Mouse (Mus musculus): ENCODE measurements around the gene Comtd1.

Gene Comtd1

DNA sequence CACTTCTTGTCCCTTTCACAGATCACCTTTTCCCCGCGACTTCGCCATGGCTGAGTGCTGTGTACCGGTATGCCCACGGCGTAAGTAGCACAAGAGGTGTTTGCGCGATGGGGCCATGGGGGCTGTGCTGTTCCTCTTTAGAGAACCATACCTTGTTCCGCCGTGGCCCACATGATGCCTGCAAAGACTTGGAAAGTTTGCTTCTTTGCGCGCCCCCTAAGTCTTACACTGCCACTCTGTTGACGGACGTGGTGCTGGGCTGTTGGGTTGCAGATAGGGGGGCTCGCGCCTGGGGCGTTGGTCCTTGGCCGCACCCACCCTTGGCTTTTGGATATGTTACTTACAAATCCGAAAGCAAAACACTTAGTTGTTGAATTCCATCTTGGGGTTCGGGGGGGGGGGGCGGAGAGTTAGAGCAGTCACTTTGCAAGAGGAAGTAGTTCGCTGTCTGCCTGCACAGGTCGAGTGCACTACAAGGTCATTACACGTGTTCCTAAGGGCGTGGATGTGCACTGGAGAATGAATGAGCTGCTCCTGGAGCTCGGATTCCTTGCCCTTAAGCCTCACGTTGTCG lies 16.9 kb downstream of the Comtd1 start:
- no peak for DNase-seq

DNA sequence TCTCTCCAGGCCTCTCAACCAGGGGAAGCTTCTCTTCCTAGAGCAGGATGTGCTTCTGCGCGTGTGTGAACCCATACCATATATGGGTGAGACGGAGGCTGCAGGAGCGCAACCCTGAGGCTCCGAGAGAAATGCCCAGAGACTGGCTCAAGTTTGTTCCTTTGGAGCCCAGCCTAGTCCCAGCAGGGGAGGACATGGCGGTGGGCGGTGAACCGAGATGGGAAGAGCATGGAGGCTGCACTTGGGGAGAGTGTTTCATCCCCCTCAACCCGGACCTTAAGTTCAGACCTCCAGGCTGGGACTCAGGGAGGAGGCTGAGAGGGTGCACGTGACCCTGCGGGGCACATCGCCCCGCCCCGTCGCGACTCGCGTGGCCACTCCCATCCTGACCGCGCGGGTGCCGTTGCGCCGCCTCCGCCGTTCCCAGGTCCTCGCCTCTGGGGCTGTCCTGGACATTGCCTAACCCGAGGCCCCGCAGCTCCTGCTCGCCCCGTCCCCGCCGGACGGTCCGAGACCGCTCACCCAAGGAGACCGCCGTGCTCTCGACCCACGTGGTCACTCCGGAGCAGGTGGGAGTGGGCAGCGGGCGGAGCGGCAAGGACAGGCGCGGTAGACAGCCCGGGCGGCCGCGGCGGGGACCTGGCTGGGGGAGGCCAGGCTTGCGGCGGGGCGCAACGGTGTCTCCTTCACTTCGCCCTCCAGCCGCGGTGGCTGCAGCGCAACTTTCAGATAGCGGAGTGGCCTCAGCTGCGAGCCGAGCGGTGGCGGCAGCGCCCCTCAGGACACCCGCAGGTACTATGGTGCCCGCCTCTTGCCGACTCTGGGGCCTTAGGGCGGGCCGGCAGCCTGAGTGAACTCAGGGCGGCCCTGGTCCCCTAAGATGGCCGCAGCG lies 17.7 kb downstream of the Comtd1 start:
- DNase-seq: peak; percentile 95 to 96

DNA sequence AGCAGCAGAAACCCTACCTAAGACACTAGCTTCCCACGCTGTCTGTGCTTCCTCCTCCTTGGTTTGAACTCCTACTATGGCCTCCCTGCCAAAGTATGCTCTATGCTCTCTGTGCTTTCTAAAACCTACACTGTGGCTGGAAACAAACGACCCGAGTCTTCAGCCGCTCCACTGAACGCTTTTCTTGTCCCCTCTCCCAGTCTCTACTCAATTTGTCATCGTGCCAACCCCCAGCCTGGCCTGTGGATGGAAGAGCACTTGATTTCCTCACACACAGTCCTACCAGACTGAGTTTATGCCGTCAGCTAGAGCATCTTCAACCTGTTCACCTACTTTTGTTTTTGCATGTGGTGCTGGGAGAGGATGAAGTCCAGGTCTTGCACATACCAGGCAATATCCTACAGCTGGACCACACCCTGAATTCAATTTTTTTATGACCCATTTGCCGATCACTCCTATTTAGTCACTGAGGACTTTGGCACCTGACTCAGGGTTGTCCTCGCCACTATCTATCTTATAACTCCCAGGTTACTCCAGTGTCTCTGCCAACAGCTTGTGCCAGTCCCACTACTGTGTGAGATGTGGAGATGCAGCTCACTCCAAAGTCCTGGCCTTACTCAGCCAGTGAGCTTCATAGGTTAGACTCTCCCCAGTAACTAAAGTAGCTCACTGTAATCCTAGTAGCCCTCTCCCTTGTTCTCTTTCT lies 22.8 kb downstream of the Comtd1 start:
- DNase-seq: no peak

DNA sequence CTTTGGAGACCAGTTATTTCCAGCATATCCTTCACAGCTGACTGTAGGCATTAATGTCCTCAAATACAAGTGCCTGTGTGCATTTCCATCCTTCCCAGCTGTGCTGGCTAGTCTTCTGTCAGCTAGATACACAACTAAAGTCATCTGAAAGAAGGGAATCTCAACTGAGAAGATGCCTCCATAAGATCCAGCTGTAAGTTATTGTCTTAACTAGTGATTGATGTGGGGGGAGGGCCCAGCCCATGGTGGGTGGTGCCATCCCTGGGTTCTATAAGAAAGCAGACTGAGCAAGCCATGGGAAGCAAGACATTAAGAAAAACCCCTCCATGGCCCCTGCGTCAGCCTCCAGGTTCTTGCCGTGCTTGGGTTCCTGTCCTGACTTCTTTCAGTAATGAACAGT lies 23.8 kb downstream of the Comtd1 start, which contains the start of gene Vdac2:
Gene Vdac2, plus strand, starts transcription at position 301 of the 400 bp plus-strand sequence.
- no peak for DNase-seq

DNA sequence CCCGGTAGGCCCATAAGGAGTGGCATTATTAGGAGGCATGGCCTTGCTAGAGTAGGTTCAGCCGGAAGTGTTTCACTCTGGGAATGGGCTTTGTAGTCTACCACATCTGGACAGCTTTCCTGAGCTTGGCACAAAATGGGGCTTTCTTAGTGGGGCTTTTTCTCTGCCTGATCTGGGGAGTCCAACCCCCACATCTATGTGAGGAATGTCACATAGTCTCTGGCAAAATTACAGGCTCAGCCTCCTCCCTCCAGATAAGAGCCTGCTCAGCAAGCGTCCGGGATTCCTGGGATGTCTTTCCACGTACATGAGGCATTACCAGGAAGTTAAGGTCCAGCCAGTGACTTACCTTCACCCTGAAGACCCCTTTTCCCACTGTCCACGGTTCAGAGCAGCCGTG lies 24.9 kb downstream of the Comtd1 start:
- DNase-seq: no peak

DNA sequence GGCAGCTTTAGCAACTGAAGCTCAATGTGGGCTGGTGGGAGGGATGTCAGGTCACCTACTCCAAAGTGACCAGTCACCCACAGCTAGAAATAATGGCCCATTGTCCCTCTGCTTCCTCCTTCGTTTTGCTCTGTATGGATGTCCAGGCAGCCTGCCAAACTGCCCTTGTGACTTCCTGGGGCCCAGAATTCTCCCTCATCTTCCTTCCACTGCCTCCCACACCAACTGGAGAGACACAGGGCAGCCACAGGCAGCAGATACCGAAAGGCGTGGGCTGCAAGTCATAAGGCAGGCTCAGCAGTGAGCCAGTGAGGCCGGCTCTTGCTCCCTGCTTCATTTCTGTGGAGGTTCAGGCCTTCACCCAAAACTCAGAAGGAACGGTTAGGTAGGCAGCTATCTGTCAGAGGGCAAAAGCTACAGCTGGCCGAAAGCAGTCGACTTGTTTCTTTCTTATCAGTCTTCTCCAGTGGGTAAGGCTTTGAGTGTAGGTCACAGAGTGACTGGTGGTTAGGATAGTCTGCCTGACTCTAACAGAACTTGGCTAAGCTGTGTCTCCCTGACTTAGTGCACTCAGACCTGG lies 25.9 kb downstream of the Comtd1 start:
- peak; percentile 51 to 67 for DNase-seq

DNA sequence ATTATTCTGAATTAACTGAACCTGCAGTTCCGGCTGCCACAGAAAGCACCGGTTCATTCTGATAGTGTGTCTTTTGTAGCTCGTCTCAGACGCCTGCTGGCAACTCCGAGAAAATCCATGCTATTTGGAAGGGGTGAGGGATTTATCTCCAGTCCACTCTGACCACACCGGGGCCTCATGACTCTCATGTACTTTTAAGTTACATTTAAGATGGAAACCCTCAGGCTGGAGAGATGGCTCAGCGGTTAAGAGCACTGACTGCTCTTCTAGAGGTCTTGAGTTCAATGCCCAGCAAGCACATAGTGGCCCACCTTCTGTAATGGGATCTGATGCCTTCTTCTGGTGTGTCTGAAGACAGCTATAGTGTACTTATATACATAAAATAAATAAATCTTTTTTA lies 26.5 kb downstream of the Comtd1 start:
- DNase-seq: no peak

DNA sequence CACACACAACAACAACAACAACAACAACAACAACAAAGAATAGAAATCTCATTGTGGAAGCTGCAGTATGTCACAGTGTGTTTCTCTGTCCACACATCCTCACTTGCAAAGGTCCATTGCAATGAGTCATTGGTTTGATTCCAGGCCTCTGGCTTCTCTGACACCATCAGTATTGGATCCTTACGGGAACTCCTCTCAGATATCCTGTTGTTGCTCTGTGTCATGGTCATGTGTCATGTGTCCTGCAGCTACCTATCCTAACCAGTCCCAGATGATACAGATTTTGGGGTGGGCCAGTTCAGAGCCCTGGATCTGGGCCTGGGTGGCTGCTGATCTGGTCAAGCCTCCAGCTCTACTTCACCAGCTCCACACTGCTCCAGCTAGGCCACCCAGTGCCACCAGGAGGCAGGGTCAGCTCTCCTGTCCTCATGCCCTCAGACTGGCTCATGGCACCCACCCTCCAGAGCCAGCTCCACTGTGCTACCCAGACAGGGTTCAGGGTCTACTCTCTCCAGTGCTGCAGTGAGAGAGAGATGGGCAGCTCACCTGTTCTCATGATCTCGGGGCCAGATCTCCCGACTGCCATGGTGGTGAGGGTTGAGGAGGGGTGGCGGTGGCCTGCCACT lies 27.8 kb downstream of the Comtd1 start:
- no peak for DNase-seq

DNA sequence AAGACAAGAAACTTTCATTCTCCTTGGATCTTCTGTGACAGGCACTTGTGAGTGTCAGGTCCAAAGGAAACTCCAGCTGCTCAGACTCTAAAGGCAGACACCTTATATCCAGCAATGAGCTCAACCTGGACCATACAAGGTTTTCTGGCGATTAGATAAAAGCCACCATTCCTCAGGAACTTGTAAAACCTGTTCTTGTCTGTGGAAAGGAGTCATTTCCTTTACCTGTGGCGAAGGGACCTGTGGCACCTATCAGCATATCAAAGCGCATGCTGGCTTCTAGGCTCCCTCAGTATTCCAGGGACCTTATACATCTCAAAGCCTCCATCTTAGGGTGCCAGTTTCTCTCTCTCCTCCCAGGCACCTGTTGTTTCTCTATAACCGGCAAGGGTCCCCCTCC lies 31.3 kb downstream of the Comtd1 start:
- DNase-seq: no peak

DNA sequence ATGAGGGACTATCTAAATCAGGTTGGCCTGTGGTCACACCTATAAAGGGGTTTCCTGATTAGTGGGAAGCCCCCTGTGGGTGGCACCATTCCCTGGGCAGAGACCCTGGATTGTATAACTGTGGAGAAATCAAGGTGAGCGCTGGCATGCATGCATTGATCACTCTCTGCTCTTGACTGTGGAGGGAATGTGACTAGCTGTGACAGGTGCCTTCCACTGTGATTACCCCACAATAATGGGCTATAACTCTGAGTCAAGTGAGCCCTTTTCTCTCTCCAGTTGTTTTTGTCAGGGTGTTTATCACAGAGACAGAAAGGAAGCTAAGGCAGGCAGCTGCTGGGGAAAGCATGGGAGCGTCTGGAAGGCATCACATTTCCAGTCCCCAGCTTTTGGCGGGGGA lies 32.5 kb downstream of the Comtd1 start:
- DNase-seq: no peak

DNA sequence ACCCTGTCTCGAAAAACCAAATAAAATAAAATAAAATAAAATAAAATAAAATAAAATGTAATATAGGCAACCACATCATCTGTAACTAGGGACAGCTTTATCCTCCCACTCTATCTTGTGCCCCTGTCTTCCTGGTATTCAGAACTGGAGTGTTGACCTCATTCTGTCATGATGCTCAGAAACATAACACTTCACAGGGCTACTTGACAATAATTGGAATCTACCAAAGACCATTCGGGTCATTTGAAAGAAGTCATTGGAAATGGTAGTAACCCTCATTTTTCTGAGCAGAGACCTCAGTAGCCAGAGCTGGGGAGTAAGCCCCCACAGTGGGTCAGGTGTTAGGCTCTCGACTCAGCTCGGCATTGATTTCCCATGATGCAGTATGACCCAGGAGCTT lies 34.2 kb downstream of the Comtd1 start:
- DNase-seq: no peak

DNA sequence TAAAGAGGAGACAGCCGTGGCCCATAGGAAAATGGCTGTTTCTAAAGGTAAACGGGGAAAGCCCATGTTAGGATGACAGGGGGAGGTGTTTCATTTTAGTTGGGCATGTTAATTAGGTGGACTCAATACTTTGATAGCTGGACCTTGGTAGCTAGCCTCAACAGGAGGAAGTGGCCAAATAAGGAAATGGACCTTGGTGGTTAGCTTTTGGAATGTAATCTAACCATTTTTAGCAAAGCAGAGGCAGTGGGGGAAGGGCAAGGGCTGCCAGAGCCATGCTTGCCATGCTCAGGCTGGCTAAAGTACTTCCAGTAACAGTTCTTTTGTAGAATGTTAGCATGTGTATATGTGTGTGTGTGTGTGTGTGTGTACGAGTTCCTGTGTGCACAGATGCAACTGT lies 34.9 kb downstream of the Comtd1 start:
- DNase-seq: no peak

DNA sequence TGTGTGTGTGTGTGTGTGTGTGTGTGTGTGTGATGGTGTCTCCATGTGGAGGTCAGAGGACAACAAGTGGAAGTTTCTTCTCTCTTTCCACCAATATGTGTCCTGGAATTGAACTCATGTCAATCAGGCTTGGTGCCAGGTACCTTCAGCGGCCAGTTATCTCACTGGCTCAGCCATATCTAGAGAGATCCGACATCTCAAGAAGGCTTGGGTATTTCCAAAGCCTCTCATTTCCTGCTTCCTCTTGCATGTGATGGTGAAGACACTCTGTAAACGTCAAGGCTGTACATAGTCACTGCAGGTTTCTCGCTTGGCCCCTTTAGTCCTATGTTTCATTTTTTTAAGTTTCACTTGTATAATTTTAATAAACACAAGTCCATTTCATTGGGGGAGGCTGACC lies 35.6 kb downstream of the Comtd1 start:
- DNase-seq: peak in 1 of 2 experiments; percentile 11

DNA sequence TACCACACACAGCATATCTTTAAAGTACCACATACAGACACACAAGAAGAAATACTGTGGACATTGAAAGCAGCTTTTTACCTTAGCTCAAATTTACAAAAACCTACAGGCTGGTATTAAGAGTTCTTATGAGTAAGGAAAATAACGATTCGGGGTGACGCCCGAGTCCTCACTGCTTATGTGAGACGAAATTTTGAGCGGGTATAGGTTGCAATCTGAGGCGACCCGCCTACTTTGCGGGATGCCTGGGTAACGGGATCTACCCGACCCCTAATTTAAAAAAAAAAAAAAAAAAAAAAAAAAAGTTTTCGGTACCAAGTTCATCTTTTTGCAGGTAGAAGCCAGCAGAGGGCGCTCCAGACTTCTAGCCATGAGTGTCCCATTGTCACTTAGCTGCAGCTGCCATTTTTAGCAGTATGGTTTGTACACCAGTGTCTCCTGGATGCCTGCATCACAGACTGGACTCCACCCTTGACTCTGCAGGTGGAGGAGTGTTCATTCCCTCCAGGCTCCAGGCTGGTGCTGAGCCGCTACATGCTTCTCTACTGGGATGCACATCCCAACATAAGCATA lies 36.1 kb downstream of the Comtd1 start:
- peak; percentile 75 to 77 for DNase-seq

DNA sequence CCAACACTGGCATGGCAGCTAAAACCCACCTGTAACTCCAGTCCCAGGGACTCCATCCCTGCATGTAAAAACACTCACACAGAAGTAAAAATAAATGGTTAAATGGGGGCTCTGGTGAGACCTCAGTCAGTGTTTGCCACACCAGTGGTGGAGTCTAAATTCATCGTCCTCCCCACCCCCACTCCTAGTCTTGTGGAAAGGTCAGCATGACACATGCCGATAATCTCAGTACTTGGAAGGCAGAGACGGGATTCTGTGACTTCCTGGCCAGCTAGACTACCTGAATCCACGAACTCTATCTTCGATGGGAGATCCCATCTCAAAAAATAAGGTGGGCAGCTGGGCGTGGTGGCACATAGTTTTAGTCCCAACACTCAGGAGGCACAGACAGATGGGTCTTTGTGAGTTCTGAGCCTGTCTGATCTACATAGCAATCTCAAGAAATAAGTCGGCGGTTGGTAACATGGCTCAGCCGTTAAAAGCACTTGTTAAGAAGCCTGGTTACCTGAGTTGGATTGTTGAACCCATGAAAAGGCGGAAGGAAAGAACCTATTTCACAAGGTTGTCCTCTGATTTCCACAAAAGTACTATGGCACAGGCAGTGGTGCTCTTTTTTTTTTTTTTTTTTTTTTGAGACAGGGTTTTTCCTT lies 36.9 kb downstream of the Comtd1 start:
- no peak for DNase-seq

DNA sequence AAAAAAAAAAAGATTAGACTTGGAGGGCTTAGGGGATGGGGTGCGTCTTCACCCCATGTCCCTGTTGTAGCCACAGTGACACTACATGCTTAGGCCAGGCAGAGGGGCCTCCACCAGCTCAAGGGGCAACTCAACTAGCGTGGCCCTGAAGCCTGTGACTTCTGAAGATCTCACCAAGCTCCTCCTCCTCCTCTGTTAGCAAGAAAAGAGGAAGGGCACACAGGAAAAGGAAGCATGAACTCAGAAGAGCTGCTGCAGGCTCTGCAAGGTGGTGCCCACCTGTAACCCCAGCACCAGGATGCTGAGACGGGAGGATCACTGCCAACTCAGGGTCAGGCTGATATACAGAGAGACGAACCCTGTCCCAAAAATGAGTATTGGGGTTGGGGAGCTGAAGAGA lies 37.5 kb downstream of the Comtd1 start:
- no peak for DNase-seq

DNA sequence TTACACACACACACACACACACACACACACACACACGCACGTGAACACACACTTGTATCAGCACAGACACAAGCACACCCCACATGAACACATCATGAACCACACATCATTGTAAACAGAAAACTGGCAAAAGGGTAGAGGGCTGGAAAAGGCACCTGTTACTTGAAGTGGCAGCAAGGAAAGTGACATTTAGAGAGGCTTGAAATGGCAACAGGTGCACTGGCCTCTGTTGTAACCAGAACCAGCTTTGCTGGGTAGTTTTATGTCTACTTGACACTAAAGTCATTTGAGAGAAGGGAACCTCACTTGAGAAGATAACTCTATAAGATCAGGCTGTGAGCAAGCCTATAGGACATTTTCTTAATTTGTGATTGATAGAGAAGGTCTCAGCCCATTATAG lies 39.4 kb downstream of the Comtd1 start:
- DNase-seq: no peak

DNA sequence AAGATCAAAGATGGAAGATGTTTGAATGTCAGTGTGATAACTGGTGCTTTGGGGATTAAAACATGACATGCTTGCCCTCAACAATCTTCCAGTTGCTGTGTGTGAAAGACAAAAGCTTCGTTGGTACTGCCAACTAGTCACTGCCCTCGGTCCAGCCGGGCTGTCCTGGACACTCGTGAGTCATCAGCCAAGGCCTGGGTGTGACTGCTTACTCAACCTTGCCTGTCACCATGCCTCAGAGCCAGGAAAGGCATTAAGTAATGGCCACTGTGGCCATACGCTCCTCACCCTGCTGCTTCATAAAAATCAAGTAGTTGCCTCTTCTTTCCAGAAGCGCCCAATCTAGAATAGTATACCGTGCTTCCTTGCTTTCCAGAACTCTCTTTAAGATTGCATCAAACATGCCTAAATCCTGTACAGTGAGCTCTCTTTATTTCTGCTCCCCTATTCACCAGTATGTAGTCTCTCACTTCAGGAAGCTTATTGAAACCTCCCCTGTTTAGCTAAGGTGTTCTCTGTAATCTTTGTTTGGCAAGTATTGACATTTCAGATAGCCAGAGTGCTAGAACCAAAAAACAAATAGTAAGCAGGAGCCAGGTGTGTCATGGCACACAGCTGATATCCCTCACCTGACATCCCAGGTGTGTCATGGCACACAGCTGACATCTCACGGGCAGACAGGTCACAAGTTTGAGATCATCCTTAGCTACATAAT lies 40.4 kb downstream of the Comtd1 start:
- no peak for DNase-seq

DNA sequence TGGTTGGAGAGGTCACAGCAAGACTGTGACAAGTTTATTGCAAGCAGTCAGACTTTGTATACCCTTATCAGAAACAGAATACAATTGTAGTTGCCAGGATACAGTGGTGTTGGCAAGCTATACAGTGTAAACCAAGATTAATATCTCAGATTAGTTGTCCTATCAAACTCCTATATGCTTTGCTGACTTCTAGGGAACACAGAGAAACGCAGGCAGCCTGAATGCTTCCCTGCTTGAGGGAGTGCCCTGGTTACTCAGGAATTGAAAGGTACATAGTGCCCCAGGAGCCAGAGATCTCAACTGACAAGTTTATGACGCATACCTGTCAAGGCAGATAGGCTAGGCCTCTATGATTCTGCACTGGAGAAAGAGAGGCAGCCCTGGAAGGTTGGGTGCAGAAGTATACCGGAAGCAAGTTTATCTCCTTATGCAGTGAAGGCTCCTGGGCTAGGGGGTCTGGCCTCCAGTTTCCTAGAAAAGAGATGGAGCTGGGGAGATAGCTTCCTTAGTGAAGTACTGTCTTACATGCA lies 42.1 kb downstream of the Comtd1 start:
- no peak for DNase-seq

DNA sequence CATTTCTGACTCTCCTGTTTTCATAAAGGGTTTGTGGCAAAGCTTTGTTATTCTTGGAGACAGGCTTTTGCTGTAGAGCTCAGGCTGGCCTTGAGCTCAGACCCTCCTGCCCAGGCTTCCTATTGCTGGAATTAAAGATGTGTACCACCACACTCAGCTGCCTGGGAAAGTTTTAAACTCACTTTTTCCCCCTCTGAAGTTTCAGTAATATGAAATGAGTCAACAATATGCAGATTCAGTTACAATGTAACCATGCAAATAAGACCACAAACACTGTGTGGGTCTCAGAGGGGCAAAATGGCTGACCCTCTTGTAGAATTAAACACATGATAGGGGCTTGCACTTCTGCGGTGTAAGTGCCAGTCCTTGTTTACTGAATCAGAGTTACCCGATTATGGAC lies 42.6 kb downstream of the Comtd1 start:
- no peak for DNase-seq

DNA sequence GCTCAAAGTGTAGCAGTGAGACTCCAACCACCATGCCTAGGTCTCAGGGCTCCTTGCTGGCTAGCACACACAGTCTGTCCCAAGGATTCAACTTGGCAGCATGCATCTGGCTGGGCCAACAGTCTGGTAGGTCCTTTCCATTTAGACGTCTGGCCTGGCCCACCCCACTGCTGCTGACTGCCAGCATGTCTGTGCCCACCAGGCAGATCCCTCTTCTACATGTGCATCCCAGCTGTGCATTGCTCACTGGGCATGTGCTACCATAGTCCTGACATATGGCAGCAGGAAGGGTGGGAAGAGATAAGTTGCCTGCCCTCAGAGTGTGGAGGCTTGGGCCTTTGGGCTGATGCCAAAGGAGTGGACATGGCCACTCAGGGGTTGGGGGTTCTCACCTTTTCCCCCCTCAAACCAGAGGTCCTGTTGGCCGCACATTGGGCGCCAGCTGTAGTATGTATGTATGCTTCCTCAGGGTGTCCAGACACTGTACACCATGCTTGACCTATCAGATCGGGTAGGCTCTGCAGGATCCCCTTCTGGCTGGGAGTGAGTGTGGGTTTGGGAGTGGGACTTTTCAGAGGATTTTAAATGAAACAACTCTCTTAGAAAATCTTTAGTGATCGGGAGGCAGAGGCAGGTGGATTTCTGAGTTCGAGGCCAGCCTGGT lies 46.1 kb downstream of the Comtd1 start:
- DNase-seq: no peak
